Mouse (Mus musculus) MEL (cell line): ENCODE data around the gene Ppia. TPM values are rescaled to one million over a fixed set of nuclear protein-coding genes. Genes with fewer than 3 reads are reported as not detected.

Experiments
- DNase-seq: peaks from one replicate; pipeline ENCODE4 v3.0.0; 2011; ENCODE audit warnings: low read depth, low spot score
- H3K27ac ChIP-seq: 2 replicates; pipeline ENCODE4 v1.5.1; 2012; ENCODE audit warnings: low read depth, mild to moderate bottlenecking, control low read depth, low read length, moderate library complexity; ENCODE audit not compliant: control insufficient read depth
- H3K27me3 ChIP-seq, 2 experiments: fragments of 150-350 bp in 1 of 2; sonication (generic) in 1 of 2; 2 replicates each; pipeline ENCODE4 v1.6.1; 2012; ENCODE audit warnings: low read length in 2 of 2, mild to moderate bottlenecking in 2 of 2, improper control_type of control experiment in 1 of 2, moderate library complexity in 1 of 2; ENCODE audit not compliant: insufficient read depth in 2 of 2, control insufficient read depth in 1 of 2
- H3K36me3 ChIP-seq, 2 experiments: 2 replicates each; pipeline ENCODE4 v1.6.1; 2012 to 2014; ENCODE audit warnings: low read length in 2 of 2, improper control_type of control experiment in 1 of 2, inconsistent platforms in 1 of 2, mild to moderate bottlenecking in 1 of 2; ENCODE audit not compliant: insufficient read depth in 2 of 2, control insufficient read depth in 1 of 2
- H3K4me1 ChIP-seq, 2 experiments: fragments of 150-350 bp in 1 of 2; sonication (generic) in 1 of 2; 2 replicates each; pipeline ENCODE4 v1.6.1; 2012; ENCODE audit warnings: low read length in 2 of 2, improper control_type of control experiment in 1 of 2, mild to moderate bottlenecking in 1 of 2; ENCODE audit not compliant: insufficient read depth in 2 of 2, control insufficient read depth in 1 of 2
- H3K4me3 ChIP-seq, 2 experiments: fragments of 150-350 bp in 1 of 2; sonication (generic) in 1 of 2; 2 replicates each; pipeline ENCODE4 v1.5.1; 2012; ENCODE audit warnings: low read depth in 2 of 2, low read length in 2 of 2, mild to moderate bottlenecking in 2 of 2, moderate library complexity in 2 of 2, control low read depth in 1 of 2, improper control_type of control experiment in 1 of 2; ENCODE audit not compliant: control insufficient read depth in 1 of 2, insufficient read depth in 1 of 2
- H3K79me2 ChIP-seq: 2 replicates; pipeline ENCODE4 v1.6.1; 2012; ENCODE audit warnings: mild to moderate bottlenecking, low read length, moderate library complexity; ENCODE audit not compliant: control insufficient read depth, poor library complexity, insufficient read depth
- H3K9ac ChIP-seq: 2 replicates; pipeline ENCODE4 v1.6.1; 2012; ENCODE audit warnings: low read depth, mild to moderate bottlenecking, control low read depth, low read length, moderate library complexity; ENCODE audit not compliant: control insufficient read depth, poor library complexity, severe bottlenecking
- H3K9me3 ChIP-seq: fragments of 150-350 bp; sonication (generic); replicated peaks from 2 replicates; pipeline ENCODE4 v1.6.1; 2012; ENCODE audit warnings: mild to moderate bottlenecking, low read length, improper control_type of control experiment, moderate library complexity; ENCODE audit not compliant: insufficient read depth
- BHLHE40 ChIP-seq: IDR thresholded peaks from 2 replicates; pipeline ENCODE4 v1.6.1; 2012; ENCODE audit warnings: low read depth, mild to moderate bottlenecking, inconsistent platforms, low read length, improper control_type of control experiment, borderline replicate concordance
- CHD1 ChIP-seq: IDR thresholded peaks from 2 replicates; pipeline ENCODE4 v1.6.1; 2012; ENCODE audit warnings: low read depth, mild to moderate bottlenecking, inconsistent platforms, low read length, improper control_type of control experiment
- CTCF ChIP-seq, 3 experiments: IDR thresholded peaks in 2 of 3; conservative IDR thresholded peaks in 1 of 3; 2 replicates each; pipeline ENCODE4 v1.5.1; 2011 to 2012; ENCODE audit warnings: low read length in 3 of 3, low read depth in 2 of 3, mild to moderate bottlenecking in 2 of 3, improper control_type of control experiment in 1 of 3, inconsistent platforms in 1 of 3, mixed read lengths in 1 of 3, moderate library complexity in 1 of 3; ENCODE audit not compliant: control insufficient read depth in 1 of 3, insufficient read depth in 1 of 3, poor library complexity in 1 of 3, severe bottlenecking in 1 of 3
- ELF1 ChIP-seq: IDR thresholded peaks from 2 replicates; pipeline ENCODE4 v1.6.1; 2014; ENCODE audit warnings: low read depth, mild to moderate bottlenecking, inconsistent platforms, low read length, improper control_type of control experiment, moderate library complexity
- EP300 ChIP-seq, 2 experiments: IDR thresholded peaks; 2 replicates each; pipeline ENCODE4 v1.6.1; 2011; ENCODE audit warnings: improper control_type of control experiment in 2 of 2, low read length in 2 of 2, low read depth in 1 of 2, mild to moderate bottlenecking in 1 of 2
- ETS1 ChIP-seq: IDR thresholded peaks from 2 replicates; pipeline ENCODE4 v1.6.1; 2012; ENCODE audit warnings: low read depth, mild to moderate bottlenecking, inconsistent platforms, low read length, improper control_type of control experiment, moderate library complexity
- MAFK ChIP-seq: IDR thresholded peaks from 2 replicates; pipeline ENCODE4 v1.6.1; 2011; ENCODE audit warnings: low read depth, mild to moderate bottlenecking, low read length, improper control_type of control experiment, borderline replicate concordance
- MAX ChIP-seq: IDR thresholded peaks from 2 replicates; pipeline ENCODE4 v1.6.1; 2011; ENCODE audit warnings: low read length, improper control_type of control experiment
- MAZ ChIP-seq: IDR thresholded peaks from 2 replicates; pipeline ENCODE4 v1.6.1; 2012; ENCODE audit warnings: low read depth, mild to moderate bottlenecking, inconsistent platforms, low read length, improper control_type of control experiment
- MEF2A ChIP-seq: IDR thresholded peaks from 2 replicates; pipeline ENCODE4 v1.6.1; 2014; ENCODE audit warnings: low read depth, mild to moderate bottlenecking, inconsistent platforms, low read length, improper control_type of control experiment; ENCODE audit not compliant: poor library complexity, insufficient replicate concordance, severe bottlenecking; ENCODE audit errors: extremely low read depth
- MYB ChIP-seq: IDR thresholded peaks from 2 replicates; pipeline ENCODE4 v1.6.1; 2011; ENCODE audit warnings: mild to moderate bottlenecking, low read depth, low read length, improper control_type of control experiment
- NELFE ChIP-seq: IDR thresholded peaks from 2 replicates; pipeline ENCODE4 v1.6.1; 2011; ENCODE audit warnings: low read depth, low read length, improper control_type of control experiment
- POLR2A ChIP-seq, 2 experiments: IDR thresholded peaks; 2 replicates each; pipeline ENCODE4 v1.6.1; 2011 to 2012; ENCODE audit warnings: low read length in 2 of 2, mild to moderate bottlenecking in 2 of 2, control low read depth in 1 of 2, improper control_type of control experiment in 1 of 2, low read depth in 1 of 2, moderate library complexity in 1 of 2; ENCODE audit not compliant: control insufficient read depth in 1 of 2, insufficient read depth in 1 of 2, poor library complexity in 1 of 2
- POLR2AphosphoS5 ChIP-seq: IDR thresholded peaks from 2 replicates; pipeline ENCODE4 v1.6.1; 2012; ENCODE audit warnings: low read depth, borderline replicate concordance, mild to moderate bottlenecking, inconsistent platforms, low read length, moderate library complexity, mixed read lengths
- RAD21 ChIP-seq: IDR thresholded peaks from 2 replicates; pipeline ENCODE4 v1.6.1; 2011; ENCODE audit warnings: mild to moderate bottlenecking, low read depth, low read length, improper control_type of control experiment
- TBP ChIP-seq: IDR thresholded peaks from 2 replicates; pipeline ENCODE4 v1.8.0; 2011; ENCODE audit warnings: low read depth, low read length, improper control_type of control experiment
- UBTF ChIP-seq: IDR thresholded peaks from 2 replicates; pipeline ENCODE4 v1.6.1; 2012; ENCODE audit warnings: low read depth, mild to moderate bottlenecking, inconsistent platforms, low read length, improper control_type of control experiment, moderate library complexity, borderline replicate concordance; ENCODE audit not compliant: insufficient read depth
- USF1 ChIP-seq: IDR thresholded peaks from 2 replicates; pipeline ENCODE4 v1.6.1; 2014; ENCODE audit warnings: low read depth, mild to moderate bottlenecking, inconsistent platforms, low read length, improper control_type of control experiment, moderate library complexity
- ZC3H11A ChIP-seq: IDR thresholded peaks from 2 replicates; pipeline ENCODE4 v1.6.1; 2012; ENCODE audit warnings: low read depth, mild to moderate bottlenecking, inconsistent platforms, low read length, improper control_type of control experiment
- ZMIZ1 ChIP-seq: IDR thresholded peaks from 2 replicates; pipeline ENCODE4 v1.6.1; 2012; ENCODE audit warnings: low read depth, mild to moderate bottlenecking, inconsistent platforms, low read length, improper control_type of control experiment, moderate library complexity
- ZNF384 ChIP-seq: IDR thresholded peaks from 2 replicates; pipeline ENCODE4 v1.6.1; 2012; ENCODE audit warnings: low read depth, mild to moderate bottlenecking, inconsistent platforms, low read length, improper control_type of control experiment
- polyA plus RNA-seq, 2 experiments: library from polyadenylated mRNA; stranded (reverse) in 1 of 2; unstranded in 1 of 2; fragments of >175 nt in 1 of 2; fragments of >200 nt in 1 of 2; gene quantifications; 2 replicates each; pipeline versions ENCODE4 v1.2.1 to v1.2.4; 2012; ENCODE audit warnings: low replicate concordance in 2 of 2, low read depth in 1 of 2; ENCODE audit not compliant: insufficient read length in 2 of 2, insufficient read depth in 1 of 2, missing spikeins in 1 of 2
- total RNA-seq: library from RNA; depleted of rRNA; stranded (reverse); fragments of 300-350 nt; gene quantifications from 2 replicates; pipeline ENCODE4 v1.2.3, GENCODE M21; 2012

Ppia gene
- total and polyA plus RNA-seq, 3 experiments, result 3,662 to 7,288 TPM; not detected in 1

DNA sequence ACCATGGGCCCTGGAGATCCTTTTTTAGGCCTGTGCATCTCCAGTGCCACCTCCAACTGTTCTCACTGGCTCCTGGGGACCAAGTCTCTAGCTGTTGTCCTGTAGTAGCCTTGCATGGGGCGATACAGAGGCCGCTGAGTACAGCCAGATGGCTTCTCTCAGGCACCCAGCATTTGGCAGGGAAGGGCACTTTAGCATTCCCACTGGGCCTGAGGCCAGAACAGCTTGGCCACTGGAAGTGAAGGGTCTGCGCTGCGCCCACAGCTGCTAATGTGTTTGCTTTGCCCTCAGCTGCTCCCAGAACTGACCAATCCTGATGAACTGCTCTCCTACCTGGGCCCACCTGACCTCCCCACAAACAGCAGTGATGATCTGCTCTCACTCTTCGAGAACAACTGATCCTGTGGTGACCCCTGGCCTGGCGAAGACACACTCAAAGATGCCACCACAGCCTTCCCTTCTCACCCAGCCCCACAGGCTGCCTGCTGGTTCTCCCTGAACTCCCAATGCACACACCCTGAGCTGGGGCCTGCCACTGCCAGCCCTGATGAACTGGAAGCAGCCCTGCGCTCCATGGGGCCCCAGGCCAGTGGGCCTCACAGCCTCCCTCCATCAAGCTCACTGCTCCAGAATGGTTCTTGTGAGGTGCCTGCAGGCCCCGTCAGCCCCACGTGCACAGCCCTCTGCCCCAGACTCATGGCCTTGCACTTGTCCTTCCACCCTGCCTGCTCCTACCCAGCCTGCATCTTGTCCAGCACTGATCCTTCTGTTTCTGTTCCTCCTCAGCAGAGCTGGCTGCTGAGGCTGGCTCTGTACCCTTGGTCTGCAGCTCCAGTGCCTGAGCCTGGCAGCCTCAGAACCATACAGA, 10.3 kb upstream of the Ppia start:
- no peaks in the 10 kb centered on the region for H3K9me3 ChIP-seq
- no peak for DNase-seq
- H3K4me1 ChIP-seq, result no peaks in the 10 kb centered on the region
- TF ChIP-seq ETS1, result no peak
- TF ChIP-seq BHLHE40, result no peak
- no peak for TF ChIP-seq TBP
- no peak for TF ChIP-seq NELFE
- TF ChIP-seq USF1, result no peak
- TF ChIP-seq POLR2A (IDR thresholded peaks at IDR 0.05; ENCODE audit: control insufficient read depth in 1 of 2, insufficient read depth in 1 of 2, low read depth in 1 of 2, low read length in 2 of 2, poor library complexity in 1 of 2), result no peak
- TF ChIP-seq MEF2A, result no peak
- no peak for TF ChIP-seq POLR2AphosphoS5
- TF ChIP-seq ELF1, result no peak
- TF ChIP-seq MAX, result no peak
- no peak for TF ChIP-seq ZC3H11A
- TF ChIP-seq ZMIZ1, result no peak
- TF ChIP-seq ZNF384, result no peak
- TF ChIP-seq, all 39 proteins: peak for 0
- no peaks in the 10 kb centered on the region for H3K27me3 ChIP-seq
- peaks cover 0 to 13% of the 10 kb centered on the region in 2 experiments; a peak in 2 of 4 replicates for H3K36me3 ChIP-seq
- no peak overlapping the region for H3K9ac ChIP-seq
- H3K79me2 ChIP-seq, result no peaks in the 10 kb centered on the region
- H3K4me3 ChIP-seq, result no peak overlapping the region
- H3K27ac ChIP-seq, result no peak overlapping the region

DNA sequence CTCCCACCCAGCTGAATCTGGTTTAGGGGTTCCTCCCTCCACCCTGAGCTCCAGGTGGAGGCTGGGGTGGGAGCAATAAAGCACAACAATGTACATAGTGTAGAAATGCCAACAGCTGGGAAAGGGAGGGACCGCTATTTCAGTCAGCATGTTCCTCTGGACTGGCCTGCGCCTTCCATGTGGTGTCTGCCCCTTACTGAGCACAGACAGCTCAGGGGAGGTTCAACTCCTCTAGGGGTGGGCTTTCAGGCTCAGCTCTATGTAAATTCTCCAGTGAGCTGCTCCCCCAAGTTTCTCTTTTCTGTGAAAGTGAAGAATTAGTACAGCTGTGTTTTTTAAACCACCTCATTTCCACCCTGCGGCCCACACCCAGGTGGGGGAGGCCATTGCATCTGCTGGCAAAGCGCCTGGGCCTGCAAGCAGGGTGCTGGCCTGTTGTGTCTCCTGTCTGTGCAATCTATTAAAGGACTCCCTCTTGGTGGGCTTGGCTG, 9.6 kb upstream of the Ppia start:
- no peaks in the 10 kb centered on the region for H3K4me1 ChIP-seq
- no peaks in the 10 kb centered on the region for H3K79me2 ChIP-seq
- H3K9me3 ChIP-seq, result no peaks in the 10 kb centered on the region
- H3K27ac ChIP-seq, result no peak overlapping the region
- no peak for DNase-seq
- H3K27me3 ChIP-seq, result no peaks in the 10 kb centered on the region
- TF ChIP-seq ZC3H11A (no peak), USF1 (no peak), MYB (no peak), MAZ (no peak), RAD21 (no peak), EP300 (IDR thresholded peaks at IDR 0.05; ENCODE audit: low read depth in 1 of 2, low read length in 2 of 2) (no peak), ZMIZ1 (no peak), POLR2AphosphoS5 (no peak), UBTF (no peak), CHD1 (no peak), TBP (no peak), POLR2A (IDR thresholded peaks at IDR 0.05; ENCODE audit: control insufficient read depth in 1 of 2, insufficient read depth in 1 of 2, low read depth in 1 of 2, low read length in 2 of 2, poor library complexity in 1 of 2) (no peak), ZNF384 (no peak), MAFK (no peak), CTCF (IDR thresholded peaks at IDR 0.05 in 2 of 3, conservative IDR thresholded peaks at IDR 0.05 in 1 of 3; ENCODE audit: control insufficient read depth in 1 of 3, insufficient read depth in 1 of 3, low read depth in 2 of 3, low read length in 3 of 3, poor library complexity in 1 of 3, severe bottlenecking in 1 of 3) (no peak)
- TF ChIP-seq, all 39 proteins: peak for 0
- H3K4me3 ChIP-seq, result no peak overlapping the region
- H3K36me3 ChIP-seq, result peaks cover 0 to 13% of the 10 kb centered on the region in 2 experiments; a peak in 2 of 4 replicates
- no peak overlapping the region for H3K9ac ChIP-seq
